Mouse (Mus musculus) cerebellum, adult 2 months (tissue): ENCODE data around the gene Gfod2.

Source experiments
- CTCF ChIP-seq: fragments of 200-500 bp; IDR thresholded peaks from 2 replicates; pipeline ENCODE4 v1.5.1; 2011; ENCODE audit warnings: low read depth, mild to moderate bottlenecking, control low read depth, low read length, moderate library complexity, borderline replicate concordance; ENCODE audit not compliant: insufficient read depth
- POLR2A ChIP-seq: fragments of 200-500 bp; IDR thresholded peaks from 2 replicates; pipeline ENCODE4 v1.6.1; 2011; ENCODE audit warnings: low read length, control low read depth, borderline replicate concordance; ENCODE audit not compliant: insufficient read depth

DNA sequence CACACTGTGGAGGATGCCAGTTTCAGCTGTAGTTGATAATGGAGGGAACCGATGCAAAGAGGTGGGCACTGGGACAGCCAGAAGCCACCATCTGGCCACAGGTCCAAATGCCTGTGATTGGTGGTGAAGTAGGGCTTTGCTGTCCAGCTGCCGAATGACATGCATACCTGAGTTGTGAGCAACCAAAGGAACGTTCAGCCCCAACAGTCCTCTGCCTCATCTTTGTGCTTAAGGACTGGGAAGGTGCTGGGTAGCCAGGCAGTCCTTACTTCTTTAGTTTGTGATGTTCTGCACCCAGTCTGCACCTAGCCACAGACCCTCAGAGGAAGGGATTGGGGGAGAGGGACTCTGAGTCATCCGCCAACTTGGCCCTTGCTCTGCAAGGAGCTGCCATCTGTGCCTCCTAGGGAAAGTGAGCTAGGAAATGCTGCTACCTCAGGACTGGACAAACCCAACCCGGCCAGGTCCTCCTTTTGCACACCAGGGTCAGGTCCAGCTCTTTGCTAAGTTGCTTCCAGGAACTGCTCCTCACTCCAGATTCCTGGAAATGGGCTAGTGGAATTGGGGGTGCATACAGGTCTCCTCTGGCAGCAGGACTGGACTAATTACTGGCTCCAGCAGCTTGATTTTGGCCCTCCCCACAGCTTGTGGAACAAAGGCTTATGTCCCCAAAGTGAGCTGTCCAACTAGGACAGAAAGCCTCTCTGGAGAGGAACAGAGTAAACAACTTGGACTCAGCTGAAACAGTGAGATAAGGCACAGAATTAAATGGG is 10.2 kb upstream of the Gfod2 start:
- TF ChIP-seq CTCF (no peak), POLR2A (no peak)
